Mouse (Mus musculus) heart, postnatal 0 days (tissue): ENCODE measurements around the gene Dlx6.

ENCODE experiments used
- CTCF ChIP-seq: IDR thresholded peaks from 2 replicates; pipeline ENCODE4 v1.5.1; 2016; ENCODE audit warnings: antibody characterized with exemption, control low read depth, low read depth
- EP300 ChIP-seq: IDR thresholded peaks from 2 replicates; pipeline ENCODE4 v1.6.1; 2016; ENCODE audit warnings: antibody characterized with exemption, low read depth

- TF ChIP-seq CTCF, result no peak
- no peak for TF ChIP-seq EP300
Measured at GRCm38 (mm10) chr6:6874073-6874771, 11.1 kb downstream of the Dlx6 start.
